Mouse (Mus musculus) small intestine, adult 2 months (tissue): Measurements from ENCODE around the gene Arhgap24.

ENCODE experiments used
- CTCF ChIP-seq: fragments of 200-500 bp; IDR thresholded peaks from 2 replicates; pipeline ENCODE4 v1.5.1; 2012; ENCODE audit warnings: low read depth, mild to moderate bottlenecking, control low read depth, inconsistent platforms, low read length, moderate library complexity, mixed read lengths; ENCODE audit not compliant: insufficient replicate concordance, insufficient read length; ENCODE audit errors: extremely low read depth
- POLR2A ChIP-seq: fragments of 200-500 bp; IDR thresholded peaks from 2 replicates; pipeline ENCODE4 v1.6.1; 2012; ENCODE audit warnings: low read depth, mild to moderate bottlenecking, control low read depth, inconsistent platforms, low read length, moderate library complexity

GRCm38 (mm10) chr5:102751661-102752307 is 270.6 kb downstream of the Arhgap24 start:
- TF ChIP-seq CTCF (no peak), POLR2A (no peak)
